Mouse (Mus musculus): ENCODE results near the gene Gm9733. TPM values are rescaled to one million over a fixed set of nuclear protein-coding genes. Genes with fewer than 3 reads are reported as not detected.

Gene Gm9733
- polyA plus RNA-seq, 1 experiment from 2014 or later = not detected

Other genes starting within 250 kb of the Gm9733 start
- not detected in 2 replicates for gene Sirpb1a, start 94.2 kb upstream of the Gm9733 start, polyA plus RNA-seq (2016; fragmentation: Nextera tagmentation; extraction: Ambion mirVana)
- gene Sirpb1b, start 242.8 kb upstream of the Gm9733 start, polyA plus RNA-seq (2016; fragmentation: Nextera tagmentation; extraction: Ambion mirVana) = not detected in 2 replicates